Mouse (Mus musculus) lung, postnatal 0 days (tissue): ENCODE measurements around the gene Acly.

ENCODE experiments used
- CTCF ChIP-seq: IDR thresholded peaks from 2 replicates; pipeline ENCODE4 v1.5.1; 2016; ENCODE audit warnings: antibody characterized with exemption, mild to moderate bottlenecking
- EP300 ChIP-seq: IDR thresholded peaks from 2 replicates; pipeline ENCODE4 v1.6.1; 2016; ENCODE audit warnings: antibody characterized with exemption, mild to moderate bottlenecking, control low read depth

DNA sequence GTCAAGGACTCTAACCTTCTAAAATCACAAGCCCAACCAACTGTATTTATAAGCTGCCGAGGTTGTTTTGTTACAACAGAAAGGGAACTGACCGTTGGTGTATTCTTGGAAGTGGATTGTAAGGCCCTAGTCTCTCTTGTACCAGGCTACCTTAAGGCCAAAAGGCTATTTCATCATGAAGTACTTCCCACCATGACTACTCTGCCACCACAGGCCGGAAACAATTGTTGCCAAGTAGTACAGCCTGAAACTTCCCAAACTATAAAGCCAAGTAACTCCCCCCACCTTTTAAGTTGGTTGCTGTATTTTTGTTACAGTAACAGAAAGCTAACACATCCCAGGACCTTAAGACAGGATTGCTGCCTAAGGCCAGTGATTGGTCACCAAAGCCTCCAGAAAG lies 101.0 kb downstream of the Acly start:
- TF ChIP-seq CTCF (no peak), EP300 (no peak)
